Mouse (Mus musculus) heart, embryonic 14.5 days (tissue): ENCODE results near the gene Mphosph9. TPM values are rescaled to one million over a fixed set of nuclear protein-coding genes. Genes with fewer than 3 reads are reported as not detected.
"Not testable (repeated sequence)": the region's sequence is repeated elsewhere in the genome, so short reads cannot be mapped to it uniquely, and the experiment has no call there.

ENCODE experiments used
- ATAC-seq: fragments of 200-750 bp; cut with Nextera tagmentation; 2 replicates; pipeline ENCODE4 v1.8.0; 2017; ENCODE audit warnings: low read depth, moderate TSS enrichment; ENCODE audit not compliant: insufficient number of reproducible peaks, insufficient read depth, low FRiP score
- H3K27ac ChIP-seq, 2 experiments: fragments of 200-500 bp in 1 of 2; fragments of 300-500 bp in 1 of 2; sonication (generic) in 1 of 2; replicated peaks in 1 of 2; 2 replicates each; pipeline ENCODE4 v1.5.1; 2012 to 2014; ENCODE audit warnings: low read depth in 2 of 2, low read length in 2 of 2, control low read depth in 1 of 2, mild to moderate bottlenecking in 1 of 2, mixed read lengths in 1 of 2; ENCODE audit not compliant: control insufficient read depth in 1 of 2, insufficient read depth in 1 of 2
- H3K27me3 ChIP-seq: fragments of 300-500 bp; sonication (generic); 2 replicates; pipeline ENCODE4 v1.6.1; 2014; ENCODE audit warnings: mild to moderate bottlenecking, low read length, control low read depth; ENCODE audit not compliant: control insufficient read depth, insufficient read depth
- H3K36me3 ChIP-seq: fragments of 300-500 bp; sonication (generic); 2 replicates; pipeline ENCODE4 v1.6.1; 2014; ENCODE audit warnings: mild to moderate bottlenecking, control low read depth, low read length, mixed read lengths; ENCODE audit not compliant: control insufficient read depth, insufficient read depth
- H3K4me1 ChIP-seq, 2 experiments: fragments of 200-500 bp in 1 of 2; fragments of 300-500 bp in 1 of 2; sonication (generic) in 1 of 2; 2 replicates each; pipeline ENCODE4 v1.6.1; 2012 to 2014; ENCODE audit warnings: low read length in 2 of 2, control low read depth in 1 of 2, mixed read lengths in 1 of 2; ENCODE audit not compliant: control insufficient read depth in 2 of 2, insufficient read depth in 2 of 2
- H3K4me2 ChIP-seq: fragments of 300-500 bp; sonication (generic); 2 replicates; pipeline ENCODE4 v1.6.1; 2014; ENCODE audit warnings: mild to moderate bottlenecking, low read length
- H3K4me3 ChIP-seq, 2 experiments: fragments of 200-500 bp in 1 of 2; fragments of 300-500 bp in 1 of 2; sonication (generic) in 1 of 2; 2 replicates each; pipeline ENCODE4 v1.5.1; 2012 to 2014; ENCODE audit warnings: low read length in 2 of 2, mild to moderate bottlenecking in 2 of 2, control low read depth in 1 of 2, low read depth in 1 of 2, moderate library complexity in 1 of 2; ENCODE audit not compliant: control insufficient read depth in 1 of 2, insufficient read depth in 1 of 2
- H3K9ac ChIP-seq: fragments of 300-500 bp; sonication (generic); 2 replicates; pipeline ENCODE4 v1.6.1; 2014; ENCODE audit warnings: mild to moderate bottlenecking, low read length
- H3K9me3 ChIP-seq: fragments of 300-500 bp; sonication (generic); 2 replicates; pipeline ENCODE4 v1.6.1; 2016; ENCODE audit warnings: low read length, control low read depth; ENCODE audit not compliant: control insufficient read depth
- WGBS: fragments of 180-500 bp; shearing (Covaris S2); extraction: QIAGEN DNeasy Blood & Tissue Kit; methylation state at CpG from one replicate; pipeline ENCODE4 v1.1.7; 2014; 5-methylcytosine and 5-hydroxymethylcytosine counted together
- polyA plus RNA-seq: library from polyadenylated mRNA; unstranded; fragments of >200 nt; fragmentation: Nextera tagmentation; extraction: Ambion mirVana; gene quantifications from 2 replicates; pipeline ENCODE4 v1.2.1, GENCODE M21; 2014

The Mphosph9 gene
- polyA plus RNA-seq, 1 experiment from 2014 or later: 14.4 TPM

- 93% methylated on average over 5 of the region's 5 CpGs for WGBS
- H3K36me3 ChIP-seq, H3K27me3 ChIP-seq, H3K27ac ChIP-seq, ATAC-seq, H3K9me3 ChIP-seq, H3K4me2 ChIP-seq, H3K9ac ChIP-seq, H3K4me3 ChIP-seq, H3K4me1 ChIP-seq: not testable (repeated sequence)
Measured at GRCm38 (mm10) chr5:124362982-124363381, 35.2 kb upstream of the Mphosph9 start, which contains the start of gene Cdk2ap1. Gene Cdk2ap1, minus strand, starts transcription at chr5:124363082.

GRCm38 (mm10) chr5:124359641-124360040, 31.9 kb upstream of the Mphosph9 start:
- ATAC-seq: no peak
- Histone ChIP-seq H3K27ac (no peak overlapping the region), H3K27me3 (no peaks in the 10 kb centered on the region), H3K4me3 (no peak overlapping the region), H3K36me3 (no peaks in the 10 kb centered on the region), H3K4me1 (0 out of 4 replicates have a peak, but pooled peaks cover 0 to 2% of the 10 kb centered on the region in 2 experiments), H3K9ac (no peak overlapping the region), H3K4me2 (no peak overlapping the region), H3K9me3 (no peaks in the 10 kb centered on the region)
- 86% methylated on average over 2 of the region's 2 CpGs for WGBS

DNA sequence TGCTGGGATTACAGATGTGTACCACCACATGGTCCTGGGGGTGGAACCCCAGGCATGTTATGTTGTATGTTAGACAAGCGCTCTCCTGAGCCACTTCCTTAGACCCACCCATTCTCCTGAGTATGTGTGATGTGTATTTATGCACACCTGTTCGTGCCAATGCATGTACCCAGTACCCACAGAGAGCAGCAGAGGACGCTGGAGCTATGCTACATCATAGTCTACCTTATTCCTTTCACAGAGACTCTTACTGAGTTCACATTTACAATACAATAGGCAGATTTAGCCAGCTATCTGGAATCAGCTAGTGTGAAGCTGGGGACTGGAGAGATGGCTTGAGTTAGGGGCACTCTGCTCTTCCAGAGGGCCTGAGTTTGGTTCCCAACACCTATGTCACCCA, 28.9 kb upstream of the Mphosph9 start:
- no peak for ATAC-seq
- WGBS: 46% methylated on average over 3 of the region's 3 CpGs
- Histone ChIP-seq H3K4me1 (peaks cover 5 to 7% of the 10 kb centered on the region in 2 experiments), H3K9me3 (no peaks in the 10 kb centered on the region), H3K4me2 (no peak overlapping the region), H3K27me3 (no peaks in the 10 kb centered on the region), H3K36me3 (no peaks in the 10 kb centered on the region), H3K9ac (no peak overlapping the region), H3K27ac (no peak overlapping the region), H3K4me3 (no peak overlapping the region)

GRCm38 (mm10) chr5:124355425-124355959, 27.7 kb upstream of the Mphosph9 start:
- no peak overlapping the region for H3K27ac ChIP-seq
- H3K4me1 ChIP-seq: peaks cover 17% of the 10 kb centered on the region in 2 experiments
- H3K36me3 ChIP-seq: no peaks in the 10 kb centered on the region
- H3K9me3 ChIP-seq: no peaks in the 10 kb centered on the region
- ATAC-seq: no peak
- no peaks in the 10 kb centered on the region for H3K27me3 ChIP-seq
- H3K4me2 ChIP-seq: peak overlapping the region; percentile 66
- 4% methylated on average over 12 of the region's 12 CpGs for WGBS
- H3K9ac ChIP-seq: peak overlapping the region; percentile 100; the same call in 1 of the 2 replicates
- peak overlapping the region in 1 of 2 experiments; percentile 93; a peak in 2 of 4 replicates for H3K4me3 ChIP-seq

- Histone ChIP-seq H3K36me3 (peaks cover 4% of the 10 kb centered on the region), H3K4me2 (peak overlapping the region; percentile 66), H3K9ac (peak overlapping the region; percentile 100), H3K27ac (peak overlapping the region; percentile 38 to 98; a peak in 3 of 4 replicates), H3K27me3 (no peaks in the 10 kb centered on the region), H3K4me1 (peaks cover 17 to 21% of the 10 kb centered on the region in 2 experiments), H3K4me3 (peak overlapping the region; percentile 85 to 93), H3K9me3 (no peaks in the 10 kb centered on the region)
- under 1% methylated on average over 30 of the region's 60 CpGs for WGBS
- peak; percentile 31; the same call in 1 of the 2 replicates for ATAC-seq
Measured at GRCm38 (mm10) chr5:124354574-124355424, 27.0 kb upstream of the Mphosph9 start.

- Histone ChIP-seq H3K9me3 (no peaks in the 10 kb centered on the region), H3K4me3 (peak overlapping the region; percentile 85 to 93), H3K36me3 (peaks cover 13% of the 10 kb centered on the region), H3K4me1 (peaks cover 17 to 21% of the 10 kb centered on the region in 2 experiments), H3K9ac (peak overlapping the region; percentile 100), H3K27ac (peak overlapping the region; percentile 94 to 98), H3K27me3 (no peaks in the 10 kb centered on the region), H3K4me2 (peak overlapping the region; percentile 98)
- ATAC-seq: no peak
- 0% methylated on average over 77 of the region's 132 CpGs for WGBS
Measured at GRCm38 (mm10) chr5:124353726-124354547, 26.2 kb upstream of the Mphosph9 start.

DNA sequence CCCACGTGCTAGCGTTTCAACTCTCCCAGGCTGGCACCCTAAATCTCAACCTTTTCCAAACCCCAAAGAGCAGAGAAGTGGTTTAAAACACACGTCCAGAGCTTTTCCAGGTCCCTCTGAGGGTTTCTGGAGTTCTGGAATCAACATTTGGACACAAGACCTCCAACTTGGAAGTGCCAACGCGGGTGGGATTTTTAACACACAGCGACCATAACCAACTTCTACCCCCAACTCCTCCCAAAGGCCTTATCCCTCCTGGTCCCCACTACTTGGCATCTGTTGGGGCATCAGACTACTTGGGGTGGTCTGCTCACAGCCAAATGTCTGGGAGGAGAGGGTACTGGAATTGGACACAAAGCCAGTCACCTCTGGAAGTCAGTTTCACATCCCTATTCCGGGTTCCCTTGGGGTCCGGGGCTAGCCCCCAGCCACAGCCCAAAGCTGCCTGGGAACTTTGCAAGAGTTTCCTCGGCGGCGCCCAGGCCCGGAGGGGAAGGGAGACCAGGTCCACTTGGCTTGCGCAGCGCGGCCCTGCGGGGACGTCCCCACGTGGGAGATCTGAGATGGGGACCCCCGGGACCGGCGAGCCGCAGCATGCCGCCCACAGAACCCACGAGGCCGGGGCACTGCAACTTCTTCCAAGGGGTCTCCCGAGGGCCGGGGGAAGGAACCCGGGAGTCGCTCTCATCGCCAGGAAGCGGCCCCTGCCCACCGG, 25.4 kb upstream of the Mphosph9 start:
- WGBS: under 1% methylated on average over 28 of the region's 32 CpGs
- peak overlapping the region; percentile 98 for H3K4me2 ChIP-seq
- peak overlapping the region; percentile 100 for H3K9ac ChIP-seq
- no peak for ATAC-seq
- peaks cover 21% of the 10 kb centered on the region for H3K36me3 ChIP-seq
- peak overlapping the region; percentile 94 to 98 for H3K27ac ChIP-seq
- H3K4me1 ChIP-seq: peaks cover 17 to 21% of the 10 kb centered on the region in 2 experiments
- H3K9me3 ChIP-seq: no peaks in the 10 kb centered on the region
- H3K27me3 ChIP-seq: no peaks in the 10 kb centered on the region
- peak overlapping the region; percentile 85 to 93 for H3K4me3 ChIP-seq
